Mouse (Mus musculus) G1E (cell line): ENCODE results near the gene Mgat3.

Experiments
- CTCF ChIP-seq: IDR thresholded peaks from 2 replicates; pipeline ENCODE4 v1.5.1; 2012; ENCODE audit warnings: low read depth, low read length, inconsistent platforms, mixed read lengths
- POLR2AphosphoS5 ChIP-seq: IDR thresholded peaks from 2 replicates; pipeline ENCODE4 v1.6.1; 2012; ENCODE audit warnings: low read depth, low read length, inconsistent platforms; ENCODE audit not compliant: insufficient replicate concordance

- TF ChIP-seq CTCF (no peak), POLR2AphosphoS5 (no peak)
Observed at GRCm38 (mm10) chr15:80175316-80175715, 1.8 kb downstream of the Mgat3 start.
